Mouse (Mus musculus) spleen, adult 2 months (tissue): Measurements from ENCODE around the gene Ctcfl.

Experiments used
- CTCF ChIP-seq: fragments of 200-500 bp; IDR thresholded peaks from 2 replicates; pipeline ENCODE4 v1.5.1; 2011; ENCODE audit warnings: mild to moderate bottlenecking, inconsistent platforms; ENCODE audit not compliant: insufficient read depth, insufficient read length, insufficient replicate concordance; ENCODE audit errors: extremely low read depth
- POLR2A ChIP-seq: fragments of 200-500 bp; IDR thresholded peaks from 2 replicates; pipeline ENCODE4 v1.6.1; 2011; ENCODE audit warnings: low read depth, low read length, inconsistent platforms

DNA sequence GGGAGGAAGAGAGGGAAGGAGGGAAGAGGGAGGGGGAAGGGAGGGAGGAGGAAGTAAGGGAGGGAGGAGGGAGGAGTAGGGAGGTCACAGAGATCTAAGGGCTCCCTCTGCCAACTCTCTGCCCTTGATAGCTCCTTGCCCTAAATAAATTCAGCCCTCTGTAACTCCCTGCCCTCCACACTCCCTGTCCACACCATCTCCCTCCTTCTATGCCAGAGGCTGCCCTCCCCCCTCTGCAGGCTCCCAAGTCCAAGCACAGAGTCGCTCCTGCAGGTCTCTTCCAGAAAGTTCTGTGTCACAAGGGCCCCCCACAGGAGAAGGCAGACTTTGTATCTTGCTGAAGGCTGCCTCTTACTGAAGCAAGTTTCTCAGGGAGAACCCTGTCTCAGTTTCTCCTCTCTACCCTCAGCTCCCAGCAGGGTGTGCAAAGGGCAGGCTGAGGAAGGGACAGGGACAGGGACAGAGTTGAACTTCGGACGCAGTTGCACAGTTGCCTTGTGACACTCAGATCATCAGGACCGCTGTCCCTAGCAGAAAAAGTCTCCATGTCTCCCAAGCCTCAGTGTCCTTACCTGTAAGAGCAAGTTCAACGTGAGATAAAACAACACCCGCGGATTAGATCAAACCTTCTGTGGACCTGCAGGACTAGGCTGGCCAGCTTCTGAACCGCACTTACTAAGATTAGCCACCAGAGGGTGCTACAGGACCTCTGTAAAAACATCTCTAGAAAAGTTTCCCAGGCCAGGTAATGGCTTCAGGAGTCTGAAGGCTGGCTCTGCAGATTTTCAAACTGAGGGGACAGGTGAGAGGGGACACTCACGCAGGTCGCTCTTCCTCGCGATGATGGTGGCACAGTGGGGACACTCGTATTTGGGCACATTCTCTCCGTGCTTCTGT, 12.2 kb downstream of the Ctcfl start:
- TF ChIP-seq CTCF (peak; percentile 46; the same call in 1 of the 2 replicates), POLR2A (no peak)
